ENCODE assay signal across 9 mouse cellular contexts in genomic region chr6:86439119-86439496, GRCm38 (mm10). TPM values are rescaled to one million over a fixed set of nuclear protein-coding genes. Genes with fewer than 3 reads are reported as not detected.
DNase-seq lines count a peak whose midpoint lies in the region; ATAC-seq and TF ChIP-seq lines count a peak whose summit lies in the region.
"Had no signal": no experiment of that assay in that cellular context is flagged by ENCODE, and none has a peak within 500 bp of the region (broad histone marks: within the 10 kb centered on the region; RNA-seq: fewer than 3 reads in every experiment).

No protein-coding gene starts in this region.

- H3K4me2 ChIP-seq in liver, embryonic 11.5 days = peak overlapping the region; percentile 80

- DNase-seq in heart, adult 2 months = no peak
- no peak for DNase-seq in heart, adult 8-10 months (ENCODE audit: low spot score)
- peak; percentile 58 for DNase-seq in 3T3-L1 (ENCODE audit: low read depth, low spot score)
- DNase-seq in liver, embryonic 11.5 days (ENCODE audit: low spot score) = no peak
- DNase-seq in left cerebral cortex, postnatal 10 days (ENCODE audit: extremely low spot score in 1 of 2, low spot score in 2 of 2) = no peak

- 3% methylated on average over 13 of the region's 13 CpGs for WGBS in heart, adult 2 months
- 3% methylated on average over 13 of the region's 13 CpGs for WGBS in liver, embryonic 11.5 days

- H3K9ac ChIP-seq in heart, adult 2 months (ENCODE audit: low read depth, low read length) = peak overlapping the region; percentile 73
- H3K9ac ChIP-seq in liver, embryonic 11.5 days (ENCODE audit: low read depth, low read length) = peak overlapping the region; percentile 96

- no peaks in the 10 kb centered on the region for H3K79me2 ChIP-seq in heart, adult 2 months (replicated peaks; ENCODE audit: control insufficient read depth, insufficient read depth, low read length)

- TF ChIP-seq CTCF in heart, adult 2 months (IDR thresholded peaks at IDR 0.05) = no peak
- no peak for TF ChIP-seq CTCF in embryonic fibroblast, embryonic 13.5 days (IDR thresholded peaks at IDR 0.05; ENCODE audit: borderline replicate concordance, insufficient read depth, low read length)

- H3K27ac ChIP-seq in heart, adult 2 months = peak overlapping the region; percentile 99
- H3K27ac ChIP-seq in embryonic fibroblast, embryonic 13.5 days (ENCODE audit: insufficient read depth, low read length) = peak overlapping the region; percentile 73
- H3K27ac ChIP-seq in liver, embryonic 11.5 days (ENCODE audit: low read depth, low read length) = peak overlapping the region; percentile 96

- H3K36me3 ChIP-seq in heart, adult 2 months (ENCODE audit: control insufficient read depth, insufficient read depth, low read length) = no peaks in the 10 kb centered on the region
- H3K36me3 ChIP-seq in liver, embryonic 11.5 days (ENCODE audit: control insufficient read depth, insufficient read depth, low read length) = peaks cover 13% of the 10 kb centered on the region; the same call in 1 of the 2 replicates

- ATAC-seq in liver, embryonic 11.5 days (replicated peaks; ENCODE audit: low FRiP score) = no peak
- no peak for ATAC-seq in megakaryocyte progenitor cell, adult 5-6 weeks (replicated peaks; ENCODE audit: poor library complexity)
- no peak for ATAC-seq in activated CD4-positive, CD25-positive, alpha-beta regulatory T cell, adult 4 months

- H3K4me3 ChIP-seq in heart, adult 2 months = peak overlapping the region; percentile 87
- peak overlapping the region; percentile 56 for H3K4me3 ChIP-seq in embryonic fibroblast, embryonic 13.5 days (ENCODE audit: insufficient read depth, low read length)
- peak overlapping the region; percentile 91 for H3K4me3 ChIP-seq in liver, embryonic 11.5 days (ENCODE audit: low read depth, low read length)

- H3K4me1 ChIP-seq in heart, adult 2 months (ENCODE audit: control insufficient read depth, insufficient read depth, low read length) = peaks cover 2% of the 10 kb centered on the region; the same call in 1 of the 2 replicates
- H3K4me1 ChIP-seq in embryonic fibroblast, embryonic 13.5 days (ENCODE audit: control insufficient read depth, insufficient read depth, low read length) = 0 out of 2 replicates have a peak, but pooled peaks cover 2% of the 10 kb centered on the region
- H3K4me1 ChIP-seq in liver, embryonic 11.5 days (replicated peaks; ENCODE audit: control insufficient read depth, insufficient read depth, low read length) = peaks cover 6% of the 10 kb centered on the region

- H3K27me3 ChIP-seq in heart, adult 2 months (ENCODE audit: control insufficient read depth, insufficient read depth, low read length) = no peaks in the 10 kb centered on the region
- no peaks in the 10 kb centered on the region for H3K27me3 ChIP-seq in liver, embryonic 11.5 days (replicated peaks; ENCODE audit: control insufficient read depth, insufficient read depth, low read length)

- no peaks in the 10 kb centered on the region for H3K9me3 ChIP-seq in liver, embryonic 11.5 days (ENCODE audit: control insufficient read depth, low read length)

- intact Hi-C loops in heart, adult 2 months (cut with DNase I) = loop anchor here (2.0 kb wide), 2 partner anchors 32 to 34 kb away; partner anchors contain the start of gene Tia1
- intact Hi-C loops in left cerebral cortex, postnatal 10 days (cut with DNase I) = no loop called here

- TF ChIP-seq POLR2A in heart, adult 2 months (IDR thresholded peaks at IDR 0.05; ENCODE audit: insufficient read depth, low read depth, low read length) = no peak
- TF ChIP-seq POLR2A in embryonic fibroblast, embryonic 13.5 days (IDR thresholded peaks at IDR 0.05; ENCODE audit: low read depth, low read length) = 0 out of 2 replicates have a peak, but pooled peaks have one; percentile 1

- TF ChIP-seq EP300 in heart, adult 2 months (IDR thresholded peaks at IDR 0.05; ENCODE audit: insufficient read depth, low read depth, low read length) = no peak

RNA-seq across cellular contexts. Expression of gene C87436, which starts 0.9 kb away (rescaled TPM):
- 10 to 100 TPM in 1 of 2 experiments, 1 to 10 TPM in 1; 8.9 to 11.0 TPM for total RNA-seq in heart, adult 2 months (2021)
- polyA plus RNA-seq in heart, adult 2 months (2012; rRNA removed) = 8.6 and 10.7 TPM in 2 replicates
- 10 to 100 TPM in 2 of 4 experiments, 1 to 10 TPM in 2; 9.6 to 11.6 (median 10.0) TPM for total RNA-seq in heart, adult 8-10 months (2022)
- polyA plus RNA-seq in embryonic fibroblast, embryonic 13.5 days (2011; ENCODE audit: insufficient read length, low read depth, missing spikeins) = 9.6 and 9.7 TPM in 2 replicates
- 24.8 and 25.9 TPM in 2 replicates for polyA plus RNA-seq in liver, embryonic 11.5 days (2014; fragmentation: Nextera tagmentation; extraction: Ambion mirVana)
- total RNA-seq in left cerebral cortex, postnatal 10 days (2021) = 10 to 100 TPM; 13.5 to 14.7 TPM
- 27.1 and 45.4 TPM in 2 replicates for total RNA-seq in megakaryocyte progenitor cell, adult 5-6 weeks (2015)
- total RNA-seq in megakaryocyte progenitor cell, adult 5-6 weeks (2017) = 25.6 and 45.9 TPM in 2 replicates
- polyA plus RNA-seq in activated CD4-positive, CD25-positive, alpha-beta regulatory T cell, adult 4 months (2017; shearing (Covaris generic)) = 10 to 100 TPM; 25.1 to 26.1 TPM

RNA-seq across cellular contexts. Expression of gene Gm44790, which starts 12.7 kb away (rescaled TPM):
- total RNA-seq in heart, adult 2 months (2021) = not detected
- not detected in 2 replicates for polyA plus RNA-seq in heart, adult 2 months (2012; rRNA removed)
- total RNA-seq in heart, adult 8-10 months (2022) = 1 to 10 TPM in 1 of 4 experiments, under 1 TPM in 1, not detected in 2; 0.47 to 3.2 TPM
- polyA plus RNA-seq in embryonic fibroblast, embryonic 13.5 days (2011; ENCODE audit: insufficient read length, low read depth, missing spikeins) = not detected in 2 replicates
- polyA plus RNA-seq in liver, embryonic 11.5 days (2014; fragmentation: Nextera tagmentation; extraction: Ambion mirVana) = 0.47 TPM in 1 of 2 replicates, not detected in the other
- under 1 TPM in 1 of 2 experiments, not detected in 1; 0.59 TPM for total RNA-seq in left cerebral cortex, postnatal 10 days (2021)
- not detected in 2 replicates for total RNA-seq in megakaryocyte progenitor cell, adult 5-6 weeks (2015)
- total RNA-seq in megakaryocyte progenitor cell, adult 5-6 weeks (2017) = 1.8 TPM in 1 of 2 replicates, not detected in the other
- not detected for polyA plus RNA-seq in activated CD4-positive, CD25-positive, alpha-beta regulatory T cell, adult 4 months (2017; shearing (Covaris generic))
- total RNA-seq: gastrocnemius, postnatal 4 days had no signal

RNA-seq across cellular contexts. Expression of gene Tia1, which starts 35.1 kb away (rescaled TPM):
- total RNA-seq in heart, adult 2 months (2021) = 10 to 100 TPM; 22.4 to 23.7 TPM
- polyA plus RNA-seq in heart, adult 2 months (2012; rRNA removed) = 13.1 and 27.9 TPM in 2 replicates
- total RNA-seq in heart, adult 8-10 months (2022) = 10 to 100 TPM; 16.3 to 20.2 (median 17.6) TPM
- 92.6 and 133 TPM in 2 replicates for polyA plus RNA-seq in embryonic fibroblast, embryonic 13.5 days (2011; ENCODE audit: insufficient read length, low read depth, missing spikeins)
- polyA plus RNA-seq in liver, embryonic 11.5 days (2014; fragmentation: Nextera tagmentation; extraction: Ambion mirVana) = 93.5 and 95.5 TPM in 2 replicates
- 100 to 1,000 TPM; 125 to 127 TPM for total RNA-seq in left cerebral cortex, postnatal 10 days (2021)
- 67.3 and 125 TPM in 2 replicates for total RNA-seq in megakaryocyte progenitor cell, adult 5-6 weeks (2015)
- 75.5 and 98.4 TPM in 2 replicates for total RNA-seq in megakaryocyte progenitor cell, adult 5-6 weeks (2017)
- 100 to 1,000 TPM in 1 of 2 experiments, 10 to 100 TPM in 1; 96.7 to 104 TPM for polyA plus RNA-seq in activated CD4-positive, CD25-positive, alpha-beta regulatory T cell, adult 4 months (2017; shearing (Covaris generic))

RNA-seq across cellular contexts. Expression of gene Pcyox1, which starts 42.2 kb away (rescaled TPM):
- total RNA-seq in heart, adult 2 months (2021) = 10 to 100 TPM; 69.6 to 82.5 TPM
- polyA plus RNA-seq in heart, adult 2 months (2012; rRNA removed) = 30.3 and 55.6 TPM in 2 replicates
- 10 to 100 TPM; 68.7 to 96.5 (median 89.3) TPM for total RNA-seq in heart, adult 8-10 months (2022)
- polyA plus RNA-seq in embryonic fibroblast, embryonic 13.5 days (2011; ENCODE audit: insufficient read length, low read depth, missing spikeins) = 117 and 140 TPM in 2 replicates
- polyA plus RNA-seq in liver, embryonic 11.5 days (2014; fragmentation: Nextera tagmentation; extraction: Ambion mirVana) = 57.7 and 66.8 TPM in 2 replicates
- 100 to 1,000 TPM; 114 TPM for total RNA-seq in left cerebral cortex, postnatal 10 days (2021)
- 33.1 and 40.5 TPM in 2 replicates for total RNA-seq in megakaryocyte progenitor cell, adult 5-6 weeks (2015)
- total RNA-seq in megakaryocyte progenitor cell, adult 5-6 weeks (2017) = 65.6 and 88.1 TPM in 2 replicates
- polyA plus RNA-seq in activated CD4-positive, CD25-positive, alpha-beta regulatory T cell, adult 4 months (2017; shearing (Covaris generic)) = 1 to 10 TPM; 5.3 to 6.9 TPM
